Mouse (Mus musculus) heart, embryonic 11.5 days (tissue): Measurements from ENCODE around the gene Smarca1. TPM values are rescaled to one million over a fixed set of nuclear protein-coding genes. Genes with fewer than 3 reads are reported as not detected.

ENCODE experiments used
- polyA plus RNA-seq: library from polyadenylated mRNA; unstranded; fragments of >200 nt; fragmentation: Nextera tagmentation; extraction: Ambion mirVana; gene quantifications from 2 replicates; pipeline ENCODE4 v1.2.1, GENCODE M21; 2014

The Smarca1 gene
- polyA plus RNA-seq, 1 experiment from 2014 or later, result 26.2 TPM

Other genes with a start within 250 kb of the Smarca1 start
- gene Ocrl, start 19.4 kb upstream of the Smarca1 start, polyA plus RNA-seq, result 14.1 and 14.3 TPM in 2 replicates
- 0.84 and 0.93 TPM in 2 replicates for gene Apln, start 141.9 kb upstream of the Smarca1 start, polyA plus RNA-seq
- 0.55 and 0.72 TPM in 2 replicates for gene Xpnpep2, start 215.8 kb upstream of the Smarca1 start, polyA plus RNA-seq